ENCODE assay signal across 14 mouse cellular contexts in the genomic region with DNA sequence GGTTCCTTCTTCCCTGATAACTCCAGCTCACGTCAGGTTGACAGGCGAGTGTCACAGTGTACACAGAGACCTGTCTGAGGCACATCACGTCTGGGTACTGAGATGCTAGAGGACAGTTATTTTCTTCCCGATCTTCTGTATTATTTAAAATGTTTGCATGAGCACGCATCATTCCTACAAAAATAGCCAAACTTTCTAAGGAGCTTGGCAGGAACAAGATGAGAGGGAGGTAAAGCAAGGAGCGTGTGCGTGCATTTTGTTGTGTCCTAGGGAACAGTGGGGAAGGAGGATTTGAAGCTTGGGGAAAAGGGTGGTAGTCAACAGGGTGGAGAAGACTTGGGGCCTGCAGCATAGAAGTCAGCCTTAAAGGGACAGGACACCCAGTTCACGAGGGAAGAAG.
"Had no signal": no experiment of that assay in that cellular context is flagged by ENCODE, and none has a peak within 500 bp of the region (broad histone marks: within the 10 kb centered on the region; RNA-seq: fewer than 3 reads in every experiment).

No protein-coding gene starts in this region.

- H3K9ac ChIP-seq: kidney, embryonic 15.5 days; limb, embryonic 13.5 days; liver, embryonic 14.5 days; lung, embryonic 14.5 days; midbrain, embryonic 12.5 days; neural tube, embryonic 13.5 days had no signal

- H3K4me2 ChIP-seq: kidney, embryonic 15.5 days; limb, embryonic 13.5 days; lung, embryonic 14.5 days; midbrain, embryonic 12.5 days; neural tube, embryonic 13.5 days had no signal

- H3K4me1 ChIP-seq: midbrain, embryonic 12.5 days; neural tube, embryonic 13.5 days had no signal

- H3K27me3 ChIP-seq: kidney, embryonic 15.5 days; limb, embryonic 13.5 days; midbrain, embryonic 12.5 days; neural tube, embryonic 13.5 days had no signal

- ATAC-seq: midbrain, embryonic 16.5 days had no signal

- DNase-seq: kidney, adult 2 months; kidney, postnatal 14 days; left cerebral cortex, postnatal 4 days; lung, embryonic 14.5 days; retina, postnatal 1 day; right cerebral cortex, postnatal 4 days; spleen, adult 18-20 months; thymus, postnatal 4 days had no signal

- H3K4me3 ChIP-seq: kidney, embryonic 15.5 days; limb, embryonic 13.5 days; midbrain, embryonic 12.5 days; neural tube, embryonic 13.5 days had no signal

- H3K9me3 ChIP-seq: kidney, embryonic 15.5 days; limb, embryonic 13.5 days; midbrain, embryonic 12.5 days; neural tube, embryonic 13.5 days had no signal

- H3K36me3 ChIP-seq: midbrain, embryonic 12.5 days; neural tube, embryonic 13.5 days had no signal

- H3K27ac ChIP-seq: kidney, embryonic 15.5 days; limb, embryonic 13.5 days; liver, embryonic 14.5 days; midbrain, embryonic 12.5 days; neural tube, embryonic 13.5 days had no signal
